Mouse (Mus musculus) liver, embryonic 14.5 days (tissue): ENCODE results near the gene Rtn4rl1. TPM values are rescaled to one million over a fixed set of nuclear protein-coding genes. Genes with fewer than 3 reads are reported as not detected.

Experiments used
- ATAC-seq: fragments of 200-750 bp; cut with Nextera tagmentation; 2 replicates; pipeline ENCODE4 v1.8.0; 2017; ENCODE audit warnings: moderate number of reproducible peaks, mild to moderate bottlenecking, moderate library complexity; ENCODE audit not compliant: insufficient read depth
- DNase-seq, 3 experiments: peaks; one replicate each; pipeline ENCODE4 v3.0.0-alpha.2; 2012 to 2013; ENCODE audit warnings: low read depth in 3 of 3, low spot score in 3 of 3
- H3K27ac ChIP-seq: fragments of 300-500 bp; sonication (generic); 2 replicates; pipeline ENCODE4 v1.5.1; 2014; ENCODE audit warnings: moderate library complexity, mild to moderate bottlenecking, control low read depth, inconsistent platforms
- H3K27me3 ChIP-seq: fragments of 300-500 bp; sonication (generic); 2 replicates; pipeline ENCODE4 v1.6.1; 2014; ENCODE audit warnings: mild to moderate bottlenecking, low read length, moderate library complexity; ENCODE audit not compliant: control insufficient read depth, insufficient read depth
- H3K36me3 ChIP-seq: fragments of 300-500 bp; sonication (generic); replicated peaks from 2 replicates; pipeline ENCODE4 v1.6.1; 2014; ENCODE audit warnings: low read depth; ENCODE audit not compliant: control insufficient read depth, insufficient read depth
- H3K4me1 ChIP-seq, 2 experiments: fragments of 200-500 bp in 1 of 2; fragments of 300-500 bp in 1 of 2; sonication (generic) in 1 of 2; replicated peaks; 2 replicates each; pipeline ENCODE4 v1.6.1; 2012 to 2014; ENCODE audit warnings: antibody characterized with exemption in 1 of 2, inconsistent platforms in 1 of 2, low read length in 1 of 2; ENCODE audit not compliant: control insufficient read depth in 2 of 2, insufficient read depth in 2 of 2
- H3K4me2 ChIP-seq: fragments of 300-500 bp; sonication (generic); 2 replicates; pipeline ENCODE4 v1.6.1; 2014; ENCODE audit warnings: low read depth, mild to moderate bottlenecking, control low read depth, moderate library complexity
- H3K4me3 ChIP-seq, 2 experiments: fragments of 200-500 bp in 1 of 2; fragments of 300-500 bp in 1 of 2; sonication (generic) in 1 of 2; 2 replicates each; pipeline ENCODE4 v1.5.1; 2012 to 2014; ENCODE audit warnings: low read depth in 2 of 2, low read length in 2 of 2, mild to moderate bottlenecking in 2 of 2, control low read depth in 1 of 2, inconsistent platforms in 1 of 2, moderate library complexity in 1 of 2; ENCODE audit not compliant: insufficient read depth in 1 of 2
- H3K9ac ChIP-seq: fragments of 300-500 bp; sonication (generic); replicated peaks from 2 replicates; pipeline ENCODE4 v1.6.1; 2014; ENCODE audit warnings: mild to moderate bottlenecking, control low read depth, moderate library complexity
- H3K9me3 ChIP-seq: fragments of 300-500 bp; sonication (generic); 2 replicates; pipeline ENCODE4 v1.6.1; 2016; ENCODE audit warnings: low read length, mixed read lengths; ENCODE audit not compliant: control insufficient read depth
- CTCF ChIP-seq: IDR thresholded peaks from 2 replicates; pipeline ENCODE4 v1.5.1; 2016; ENCODE audit warnings: antibody characterized with exemption, low read depth, control low read depth
- EP300 ChIP-seq: IDR thresholded peaks from 2 replicates; pipeline ENCODE4 v1.6.1; 2016; ENCODE audit warnings: antibody characterized with exemption, low read depth
- WGBS: fragments of 180-500 bp; shearing (Covaris S2); extraction: QIAGEN DNeasy Blood & Tissue Kit; methylation state at CpG from one replicate; pipeline ENCODE4 v1.1.7; 2014; ENCODE audit not compliant: insufficient replicate concordance; 5-methylcytosine and 5-hydroxymethylcytosine counted together
- polyA plus RNA-seq, 2 experiments: library from polyadenylated mRNA; depleted of rRNA in 1 of 2; stranded (reverse) in 1 of 2; unstranded in 1 of 2; fragments of >200 nt; fragmentation: Nextera tagmentation in 1 of 2; extraction: Ambion mirVana in 1 of 2; gene quantifications; 2 replicates each; pipeline versions ENCODE4 v1.2.1 to v1.2.3; 2012 to 2014

Rtn4rl1 gene
- polyA plus RNA-seq, 2 experiments: 0.56 to 0.98 TPM

DNA sequence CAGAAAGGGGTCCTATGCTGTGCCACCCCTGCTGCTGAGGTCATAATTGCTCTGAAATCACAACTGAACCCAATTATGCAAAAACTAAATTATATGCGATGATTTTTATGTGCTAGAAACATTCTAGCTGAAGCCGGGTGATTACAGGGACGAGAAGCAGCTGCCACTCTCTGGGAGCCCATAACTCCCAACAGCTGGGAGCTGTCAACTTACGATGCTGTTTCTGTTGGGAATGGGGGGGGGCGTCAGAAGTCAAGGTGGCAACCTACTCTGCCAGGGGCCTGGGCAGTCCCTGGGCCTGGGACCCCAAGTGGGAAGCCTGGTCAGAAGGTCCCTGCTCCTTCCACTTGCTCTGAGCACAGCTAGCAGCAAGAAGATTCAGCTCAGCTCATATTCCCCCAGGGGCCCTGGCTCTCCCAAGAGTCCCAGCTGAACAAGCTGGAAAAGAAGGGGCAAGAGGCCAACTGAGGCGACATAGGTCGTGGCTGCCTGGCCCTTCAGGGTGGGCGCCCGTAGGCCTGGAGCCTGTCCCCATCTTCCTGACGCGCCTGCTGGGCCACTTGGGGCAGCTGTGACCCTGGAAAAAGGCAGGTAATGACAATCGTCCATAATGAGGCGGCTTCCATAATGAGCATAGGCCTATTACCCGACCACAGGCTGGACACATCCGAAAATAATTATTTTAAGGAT is 69.8 kb downstream of the Rtn4rl1 start:
- WGBS: 75% methylated on average over 15 of the region's 15 CpGs
- no peaks in the 10 kb centered on the region for H3K36me3 ChIP-seq

DNA sequence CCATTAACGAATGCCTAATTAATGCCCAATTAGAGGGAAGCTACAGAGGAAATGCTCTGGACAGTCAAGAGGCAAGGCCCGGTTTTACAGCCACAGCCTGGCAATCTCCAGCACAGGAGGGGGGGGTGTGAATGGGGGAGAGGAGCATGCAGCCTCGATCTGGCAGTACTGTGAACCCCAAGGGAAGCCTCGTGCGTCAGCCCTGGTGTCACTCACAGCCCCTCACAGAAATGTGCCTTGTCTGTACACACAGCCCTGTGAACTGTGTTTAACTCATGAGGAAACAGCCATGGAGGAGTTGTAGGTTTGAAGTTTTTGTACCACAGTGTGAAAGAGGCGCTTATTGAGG is 70.4 kb downstream of the Rtn4rl1 start:
- WGBS: 62% methylated on average over 6 of the region's 6 CpGs

More for the DNA sequence above, 69.8 kb downstream of the Rtn4rl1 start:
- Histone ChIP-seq H3K27me3 (no peaks in the 10 kb centered on the region), H3K4me2 (no peak overlapping the region), H3K4me1 (peaks cover 7 to 8% of the 10 kb centered on the region in 2 experiments), H3K27ac (no peak overlapping the region), H3K9me3 (no peaks in the 10 kb centered on the region), H3K4me3 (no peak overlapping the region), H3K9ac (no peak overlapping the region)
- ATAC-seq (no peak), DNase-seq (no peak)
- TF ChIP-seq EP300 (no peak), CTCF (no peak)

DNA sequence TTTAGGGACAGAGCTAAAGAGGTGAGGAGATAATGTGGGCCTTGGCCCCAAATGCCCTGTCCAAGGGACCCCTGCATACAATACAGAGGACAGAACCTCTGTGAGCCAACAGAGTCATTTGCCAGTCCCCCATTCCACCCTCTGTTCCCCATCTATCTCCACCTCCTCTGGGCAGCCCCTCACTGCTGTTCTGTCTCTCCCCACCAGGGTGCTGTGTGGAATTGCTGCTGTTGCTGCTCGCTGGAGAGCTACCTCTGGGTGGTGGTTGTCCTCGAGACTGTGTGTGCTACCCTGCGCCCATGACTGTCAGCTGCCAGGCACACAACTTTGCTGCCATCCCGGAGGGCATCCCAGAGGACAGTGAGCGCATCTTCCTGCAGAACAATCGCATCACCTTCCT is 71.0 kb downstream of the Rtn4rl1 start:
- DNase-seq: no peak
- no peak overlapping the region for H3K9ac ChIP-seq
- WGBS: 74% methylated on average over 6 of the region's 6 CpGs
- no peak for ATAC-seq
- TF ChIP-seq CTCF: peak; percentile 51
- no peak for TF ChIP-seq EP300
- H3K4me2 ChIP-seq: no peak overlapping the region
- no peak overlapping the region for H3K4me3 ChIP-seq
- H3K9me3 ChIP-seq: no peaks in the 10 kb centered on the region
- peaks cover 12 to 17% of the 10 kb centered on the region in 2 experiments for H3K4me1 ChIP-seq
- H3K36me3 ChIP-seq: no peaks in the 10 kb centered on the region
- no peak overlapping the region for H3K27ac ChIP-seq
- H3K27me3 ChIP-seq: no peaks in the 10 kb centered on the region

More for the DNA sequence above, 70.4 kb downstream of the Rtn4rl1 start:
- Histone ChIP-seq H3K4me2 (no peak overlapping the region), H3K9me3 (no peaks in the 10 kb centered on the region), H3K9ac (no peak overlapping the region), H3K36me3 (no peaks in the 10 kb centered on the region), H3K27ac (no peak overlapping the region), H3K4me1 (peaks cover 7 to 11% of the 10 kb centered on the region in 2 experiments), H3K27me3 (no peaks in the 10 kb centered on the region), H3K4me3 (no peak overlapping the region)
- TF ChIP-seq CTCF (no peak), EP300 (no peak)
- DNase-seq (no peak), ATAC-seq (no peak)

DNA sequence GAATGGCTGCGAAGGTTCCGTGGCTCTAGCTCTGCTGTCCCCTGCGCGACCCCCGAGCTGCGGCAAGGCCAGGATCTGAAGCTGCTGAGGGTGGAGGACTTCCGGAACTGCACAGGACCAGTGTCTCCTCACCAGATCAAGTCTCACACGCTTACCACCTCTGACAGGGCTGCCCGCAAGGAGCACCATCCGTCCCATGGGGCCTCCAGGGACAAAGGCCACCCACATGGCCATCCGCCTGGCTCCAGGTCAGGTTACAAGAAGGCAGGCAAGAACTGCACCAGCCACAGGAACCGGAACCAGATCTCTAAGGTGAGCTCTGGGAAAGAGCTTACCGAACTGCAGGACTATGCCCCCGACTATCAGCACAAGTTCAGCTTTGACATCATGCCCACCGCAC is 72.0 kb downstream of the Rtn4rl1 start:
- Histone ChIP-seq H3K4me2 (no peak overlapping the region), H3K4me3 (no peak overlapping the region), H3K9ac (no peak overlapping the region), H3K36me3 (no peaks in the 10 kb centered on the region), H3K4me1 (peaks cover 22 to 27% of the 10 kb centered on the region in 2 experiments), H3K27ac (no peak overlapping the region), H3K9me3 (no peaks in the 10 kb centered on the region), H3K27me3 (no peaks in the 10 kb centered on the region)
- no peak for DNase-seq
- ATAC-seq: no peak
- WGBS: 81% methylated on average over 15 of the region's 15 CpGs
- no peak for TF ChIP-seq EP300
- TF ChIP-seq CTCF: no peak

DNA sequence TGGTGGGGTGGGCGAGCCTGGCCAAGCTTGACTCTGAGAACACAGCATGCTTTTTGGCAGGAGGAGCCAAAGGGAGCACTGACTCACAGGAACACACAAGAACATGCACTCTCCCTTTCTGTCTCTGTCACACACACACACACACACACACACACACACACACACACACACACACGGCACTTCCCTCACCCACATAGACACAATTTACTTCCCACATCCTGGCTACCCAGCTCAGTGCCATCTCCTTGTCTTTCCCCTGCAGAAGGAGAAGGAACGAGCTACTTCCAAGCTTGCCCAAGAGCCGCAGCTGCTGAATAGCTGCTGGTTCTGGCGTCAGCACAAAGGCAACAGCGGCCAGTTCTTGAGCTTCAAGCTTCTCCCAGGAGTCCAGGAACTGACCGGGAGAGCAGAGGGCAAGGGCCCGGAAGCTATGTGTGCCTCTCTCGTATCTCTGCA is 74.3 kb downstream of the Rtn4rl1 start:
- no peak for TF ChIP-seq EP300
- Histone ChIP-seq H3K4me3 (no peak overlapping the region), H3K4me1 (peaks cover 24 to 30% of the 10 kb centered on the region in 2 experiments), H3K9ac (no peak overlapping the region), H3K27me3 (no peaks in the 10 kb centered on the region), H3K27ac (no peak overlapping the region), H3K36me3 (no peaks in the 10 kb centered on the region), H3K9me3 (no peaks in the 10 kb centered on the region), H3K4me2 (no peak overlapping the region)
- whole genome bisulfite sequencing: 51% methylated on average over 9 of the region's 9 CpGs
- ATAC-seq: no peak
- no peak for DNase-seq
